Mouse (Mus musculus) layer of hippocampus, postnatal 14 days (tissue): ENCODE results near the gene Slc6a21. TPM values are rescaled to one million over a fixed set of nuclear protein-coding genes. Genes with fewer than 3 reads are reported as not detected.

Experiments used
- total RNA-seq, 2 experiments: library from RNA; stranded (reverse); gene quantifications; 2 replicates each; pipeline ENCODE4 v1.2.3; 2021

Slc6a21 gene
- total RNA-seq, 2 experiments from 2014 or later = not detected

Other genes starting within 250 kb of the Slc6a21 start
- gene Prr12, start 224.6 kb upstream of the Slc6a21 start, total RNA-seq = 10 to 100 TPM; 67.3 to 67.9 TPM
- 10 to 100 TPM; 49.2 to 55.4 TPM for gene Nosip, start 215.1 kb upstream of the Slc6a21 start, total RNA-seq
- gene Prrg2, start 214.8 kb upstream of the Slc6a21 start, total RNA-seq = 1 to 10 TPM; 5.3 to 7.4 TPM
- 10 to 100 TPM; 10.3 to 13.8 TPM for gene Rcn3, start 185.3 kb upstream of the Slc6a21 start, total RNA-seq
- 10 to 100 TPM; 17.1 to 20.9 TPM for gene Fcgrt, start 173.7 kb upstream of the Slc6a21 start, total RNA-seq
- gene Rps11, start 153.1 kb upstream of the Slc6a21 start, total RNA-seq = 100 to 1,000 TPM; 427 to 461 TPM
- 100 to 1,000 TPM; 736 to 824 TPM for gene Rpl13a, start 148.8 kb upstream of the Slc6a21 start, total RNA-seq
- gene Gm45713, start 141.3 kb upstream of the Slc6a21 start, total RNA-seq = under 1 TPM in 1 of 2 experiments, not detected in 1; 0.39 TPM
- gene Flt3l, start 141.1 kb upstream of the Slc6a21 start, total RNA-seq = 1 to 10 TPM; 4.5 to 5.8 TPM
- gene Pih1d1, start 123.2 kb upstream of the Slc6a21 start, total RNA-seq = 10 to 100 TPM; 46.1 to 46.5 TPM
- gene Aldh16a1, start 122.9 kb upstream of the Slc6a21 start, total RNA-seq = 10 to 100 TPM; 14.0 to 15.9 TPM
- 1,000 to 10,000 TPM; 1,582 to 1,636 TPM for gene Slc17a7, start 113.6 kb upstream of the Slc6a21 start, total RNA-seq
- gene Gfy, start 97.9 kb upstream of the Slc6a21 start, total RNA-seq = under 1 TPM in 1 of 2 experiments, not detected in 1; 0.26 TPM
- not detected for gene Pth2, start 96.5 kb upstream of the Slc6a21 start, total RNA-seq
- gene Ccdc155, start 72.6 kb upstream of the Slc6a21 start, total RNA-seq = 1 to 10 TPM; 2.0 to 2.7 TPM
- 1 to 10 TPM; 2.6 to 3.3 TPM for gene Dkkl1, start 65.4 kb upstream of the Slc6a21 start, total RNA-seq
- 10 to 100 TPM in 1 of 2 experiments, 1 to 10 TPM in 1; 6.9 to 11.5 TPM for gene Tead2, start 61.8 kb upstream of the Slc6a21 start, total RNA-seq
- 1 to 10 TPM; 4.0 TPM for gene Cd37, start 38.4 kb upstream of the Slc6a21 start, total RNA-seq
- gene Slc6a16, start 36.4 kb upstream of the Slc6a21 start, total RNA-seq = 1 to 10 TPM; 1.4 to 2.3 TPM
- 10 to 100 TPM; 14.8 to 15.5 TPM for gene Trpm4, start 56.3 kb downstream of the Slc6a21 start, total RNA-seq
- under 1 TPM; 0.50 to 0.69 TPM for gene Hrc, start 57.8 kb downstream of the Slc6a21 start, total RNA-seq
- gene Ppfia3, start 89.5 kb downstream of the Slc6a21 start, total RNA-seq = 100 to 1,000 TPM; 133 TPM
- gene Lin7b, start 93.1 kb downstream of the Slc6a21 start, total RNA-seq = 100 to 1,000 TPM; 148 to 157 TPM
- gene Snrnp70, start 118.2 kb downstream of the Slc6a21 start, total RNA-seq = 100 to 1,000 TPM; 386 to 456 TPM
- not detected for gene Kcna7, start 128.1 kb downstream of the Slc6a21 start, total RNA-seq
- under 1 TPM in 1 of 2 experiments, not detected in 1; 0.31 TPM for gene Ntf5, start 136.2 kb downstream of the Slc6a21 start, total RNA-seq
- gene Lhb, start 143.3 kb downstream of the Slc6a21 start, total RNA-seq = under 1 TPM in 1 of 2 experiments, not detected in 1; 0.69 TPM
- 10 to 100 TPM; 17.7 to 18.7 TPM for gene Gys1, start 157.3 kb downstream of the Slc6a21 start, total RNA-seq
- 10 to 100 TPM; 30.4 to 45.0 TPM for gene Ruvbl2, start 160.6 kb downstream of the Slc6a21 start, total RNA-seq
- 100 to 1,000 TPM; 300 to 331 TPM for gene Ftl1, start 182.4 kb downstream of the Slc6a21 start, total RNA-seq
- gene Bax, start 189.4 kb downstream of the Slc6a21 start, total RNA-seq = 10 to 100 TPM; 90.2 to 90.6 TPM
- gene Tulp2, start 204.4 kb downstream of the Slc6a21 start, total RNA-seq = not detected
- gene Gm45808, start 209.3 kb downstream of the Slc6a21 start, total RNA-seq = under 1 TPM; 0.57 to 0.62 TPM
- gene Dhdh, start 211.3 kb downstream of the Slc6a21 start, total RNA-seq = 1 to 10 TPM; 2.8 TPM
- gene Nucb1, start 232.9 kb downstream of the Slc6a21 start, total RNA-seq = 100 to 1,000 TPM in 1 of 2 experiments, 10 to 100 TPM in 1; 97.1 to 109 TPM
- gene Ppp1r15a, start 248.8 kb downstream of the Slc6a21 start, total RNA-seq = 10 to 100 TPM; 27.8 to 29.5 TPM
- 1 to 10 TPM in 1 of 2 experiments, under 1 TPM in 1; 0.83 to 1.5 TPM for gene Plekha4, start 248.8 kb downstream of the Slc6a21 start, total RNA-seq